Mouse (Mus musculus) cerebellum, postnatal 36 days (tissue): ENCODE measurements around the gene Tamm41.
A peak's percentile ranks its signal among the peaks of the same experiment; 100 is the strongest.

Experiments
- DNase-seq, 2 experiments: peaks; one replicate each; pipeline ENCODE4 v3.0.0; 2021 to 2022; ENCODE audit warnings: mixed read lengths in 2 of 2

Tamm41 gene

GRCm38 (mm10) chr6:115037103-115038094, at the start of gene Tamm41:
Tamm41 (minus strand) TSS chr6:115037876.
- DNase-seq, result peak; percentile 90 to 92

GRCm38 (mm10) chr6:115085274-115085841, 47.7 kb upstream of the Tamm41 start:
- peak; percentile 79 to 82 for DNase-seq

GRCm38 (mm10) chr6:115076781-115077575, 39.3 kb upstream of the Tamm41 start:
- DNase-seq, result peak; percentile 20 to 41

GRCm38 (mm10) chr6:115072024-115072423, 34.3 kb upstream of the Tamm41 start:
- DNase-seq, result no peak

- peak; percentile 63 for DNase-seq
Measured at GRCm38 (mm10) chr6:115065411-115066241, 27.9 kb upstream of the Tamm41 start.

GRCm38 (mm10) chr6:115062605-115063350, 25.1 kb upstream of the Tamm41 start:
- no peak for DNase-seq

GRCm38 (mm10) chr6:115059227-115059626, 21.6 kb upstream of the Tamm41 start:
- DNase-seq, result no peak

- no peak for DNase-seq
Measured at GRCm38 (mm10) chr6:115056699-115057098, 19.0 kb upstream of the Tamm41 start.

- no peak for DNase-seq
Measured at GRCm38 (mm10) chr6:115055440-115055839, 17.8 kb upstream of the Tamm41 start.

GRCm38 (mm10) chr6:115051586-115052197, 14.0 kb upstream of the Tamm41 start:
- no peak for DNase-seq

- peak; percentile 71 to 80 for DNase-seq
Measured at GRCm38 (mm10) chr6:115049015-115049414, 11.3 kb upstream of the Tamm41 start.

- no peak for DNase-seq
Measured at GRCm38 (mm10) chr6:115047816-115048215, 10.1 kb upstream of the Tamm41 start.

- DNase-seq, result no peak
Measured at GRCm38 (mm10) chr6:115046064-115046463, 8.4 kb upstream of the Tamm41 start.

GRCm38 (mm10) chr6:115044709-115045108, 7.0 kb upstream of the Tamm41 start:
- no peak for DNase-seq

GRCm38 (mm10) chr6:115043657-115044500, 6.2 kb upstream of the Tamm41 start:
- DNase-seq, result no peak

- DNase-seq, result no peak
Measured at GRCm38 (mm10) chr6:115042609-115043008, 4.9 kb upstream of the Tamm41 start.

GRCm38 (mm10) chr6:115033441-115033840, 4.2 kb downstream of the Tamm41 start:
- DNase-seq, result no peak

GRCm38 (mm10) chr6:115030098-115030497, 7.6 kb downstream of the Tamm41 start:
- DNase-seq, result no peak

- DNase-seq, result peak in 1 of 2 experiments; percentile 28
Measured at GRCm38 (mm10) chr6:115029248-115029647, 8.4 kb downstream of the Tamm41 start.

GRCm38 (mm10) chr6:115027485-115027992, 10.1 kb downstream of the Tamm41 start:
- no peak for DNase-seq
